Mouse (Mus musculus): ENCODE data around the gene Chst15.

DNA sequence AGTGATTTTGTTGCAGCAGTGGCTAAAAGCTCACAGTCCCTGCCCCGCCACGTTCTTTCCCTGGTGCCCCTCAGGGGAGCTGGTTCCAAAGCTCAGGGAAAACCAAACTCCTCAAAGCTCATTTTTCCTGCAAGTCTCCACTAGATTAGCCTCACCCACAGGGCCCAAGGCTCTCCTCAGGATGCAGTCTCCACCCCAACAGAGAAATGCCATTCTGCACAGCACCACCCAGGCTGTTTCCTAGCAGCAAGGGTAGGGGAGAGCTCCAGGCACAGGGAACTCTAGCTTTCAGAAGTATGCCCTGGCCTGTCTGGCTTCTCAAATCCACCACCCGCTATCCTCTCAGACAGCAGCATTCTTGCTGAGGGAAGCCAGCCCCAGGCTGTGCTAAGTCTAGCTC is 82.8 kb downstream of the Chst15 start:
- TF ChIP-seq CTCF (IDR thresholded peaks at IDR 0.05; ENCODE audit: control insufficient read depth, insufficient read depth, insufficient replicate concordance, low read depth, low read length) (no peak), POLR2A (IDR thresholded peaks at IDR 0.05; ENCODE audit: control insufficient read depth, low read depth, low read length) (no peak)
